Mouse (Mus musculus) small intestine, adult 10 weeks (tissue): Measurements from ENCODE around the gene Spin4. TPM values are rescaled to one million over a fixed set of nuclear protein-coding genes. Genes with fewer than 3 reads are reported as not detected.

Experiments
- polyA plus RNA-seq: library from polyadenylated mRNA; stranded (reverse); fragments of 350-450 nt; fragmentation: Illumina TruSeq; extraction: RNeasy Lipid Tissue Mini Kit (QIAGEN cat#74804); gene quantifications from one replicate; pipeline ENCODE4 v1.2.3, GENCODE M21; 2014; ENCODE audit warnings: low replicate concordance

The Spin4 gene
- polyA plus RNA-seq, result 0.71 TPM

GRCm38 (mm10) chrX:95026361-95026892 lies at the start of gene Spin4:
TSS of gene Spin4 (minus strand) at chrX:95026682.

Other genes starting within 250 kb of the Spin4 start
- gene Arhgef9, start 170.2 kb upstream of the Spin4 start, polyA plus RNA-seq, result 4.2 TPM